Mouse (Mus musculus) forebrain, embryonic 12.5 days (tissue): Measurements from ENCODE around the gene Lamp2. TPM values are rescaled to one million over a fixed set of nuclear protein-coding genes. Genes with fewer than 3 reads are reported as not detected.
"Not testable (repeated sequence)": the region's sequence is repeated elsewhere in the genome, so short reads cannot be mapped to it uniquely, and the experiment has no call there.

Experiments
- ATAC-seq: fragments of 200-750 bp; cut with Nextera tagmentation; 2 replicates; pipeline ENCODE4 v1.8.0; 2017; ENCODE audit warnings: moderate TSS enrichment; ENCODE audit not compliant: low FRiP score
- H3K27ac ChIP-seq: fragments of 300-500 bp; sonication (generic); 2 replicates; pipeline ENCODE4 v1.5.1; 2016; ENCODE audit warnings: mild to moderate bottlenecking
- H3K27me3 ChIP-seq: fragments of 300-500 bp; sonication (generic); 2 replicates; pipeline ENCODE4 v1.6.1; 2016; ENCODE audit warnings: mild to moderate bottlenecking
- H3K36me3 ChIP-seq: fragments of 300-500 bp; sonication (generic); replicated peaks from 2 replicates; pipeline ENCODE4 v1.6.1; 2016; ENCODE audit warnings: mild to moderate bottlenecking
- H3K4me1 ChIP-seq: fragments of 300-500 bp; sonication (generic); 2 replicates; pipeline ENCODE4 v1.6.1; 2016
- H3K4me2 ChIP-seq: fragments of 300-500 bp; sonication (generic); 2 replicates; pipeline ENCODE4 v1.6.1; 2016; ENCODE audit warnings: mild to moderate bottlenecking, moderate library complexity
- H3K4me3 ChIP-seq: fragments of 300-500 bp; sonication (generic); replicated peaks from 2 replicates; pipeline ENCODE4 v1.5.1; 2016; ENCODE audit warnings: mild to moderate bottlenecking
- H3K9ac ChIP-seq: fragments of 300-500 bp; sonication (generic); 2 replicates; pipeline ENCODE4 v1.6.1; 2016; ENCODE audit warnings: mild to moderate bottlenecking
- H3K9me3 ChIP-seq: fragments of 300-500 bp; sonication (generic); 2 replicates; pipeline ENCODE4 v1.6.1; 2016
- WGBS: fragments of 180-500 bp; shearing (Covaris S2); methylation state at CpG from one replicate; pipeline ENCODE4 v1.1.7; 2016; 5-methylcytosine and 5-hydroxymethylcytosine counted together
- polyA plus RNA-seq: library from polyadenylated mRNA; unstranded; fragments of >200 nt; fragmentation: Nextera tagmentation; extraction: Ambion mirVana; gene quantifications from 2 replicates; pipeline ENCODE4 v1.2.1, GENCODE M21; 2016

Lamp2 gene
- 59.9 and 60.4 TPM in 2 replicates for polyA plus RNA-seq

GRCm38 (mm10) chrX:38455890-38456634, at the start of gene Lamp2:
Gene Lamp2, minus strand, starts transcription at chrX:38456454.
- peak within 1 kb of the TSS; percentile 68 for H3K9ac ChIP-seq
- peak; percentile 98 for ATAC-seq
- no peaks in the 10 kb centered on the region for H3K9me3 ChIP-seq
- H3K27ac ChIP-seq, result peak within 1 kb of the TSS; percentile 63
- peak within 1 kb of the TSS; percentile 56 for H3K4me2 ChIP-seq
- H3K36me3 ChIP-seq, result 0 out of 2 replicates have a peak, but pooled peaks cover 2% of the 10 kb centered on the region
- peaks cover 4% of the 10 kb centered on the region; the same call in 1 of the 2 replicates for H3K4me1 ChIP-seq
- H3K4me3 ChIP-seq, result peak within 1 kb of the TSS; percentile 57
- no peaks in the 10 kb centered on the region for H3K27me3 ChIP-seq
- 14% methylated on average over 46 of the region's 47 CpGs for WGBS

- Histone ChIP-seq H3K27me3 (no peaks in the 10 kb centered on the region), H3K9ac (no peak overlapping the region), H3K9me3 (no peaks in the 10 kb centered on the region), H3K4me2 (no peak overlapping the region), H3K27ac (no peak overlapping the region), H3K36me3 (no peaks in the 10 kb centered on the region), H3K4me1 (no peaks in the 10 kb centered on the region), H3K4me3 (no peak overlapping the region)
- WGBS, result 94% methylated on average over 14 of the region's 14 CpGs
- ATAC-seq, result no peak
Observed at GRCm38 (mm10) chrX:38504846-38505245, 48.6 kb upstream of the Lamp2 start.

GRCm38 (mm10) chrX:38502182-38502581, 45.9 kb upstream of the Lamp2 start:
- H3K4me2 ChIP-seq, H3K9me3 ChIP-seq, H3K27me3 ChIP-seq, H3K4me1 ChIP-seq, H3K4me3 ChIP-seq, H3K36me3 ChIP-seq, H3K9ac ChIP-seq, ATAC-seq, H3K27ac ChIP-seq: not testable (repeated sequence)
- WGBS, result 76% methylated on average over 5 of the region's 5 CpGs

- not testable (repeated sequence) for H3K27me3 ChIP-seq, H3K36me3 ChIP-seq, H3K27ac ChIP-seq, H3K4me3 ChIP-seq, H3K4me1 ChIP-seq, H3K9ac ChIP-seq, H3K9me3 ChIP-seq, ATAC-seq
- H3K4me2 ChIP-seq, result peak overlapping the region; percentile 27; the same call in 1 of the 2 replicates
- WGBS, result 31% methylated on average over 20 of the region's 20 CpGs
Observed at GRCm38 (mm10) chrX:38485464-38485863, 29.2 kb upstream of the Lamp2 start.

GRCm38 (mm10) chrX:38478583-38478982, 22.3 kb upstream of the Lamp2 start:
- no peak overlapping the region for H3K4me3 ChIP-seq
- no peaks in the 10 kb centered on the region for H3K9me3 ChIP-seq
- H3K27me3 ChIP-seq, result no peaks in the 10 kb centered on the region
- H3K36me3 ChIP-seq, result no peaks in the 10 kb centered on the region
- 72% methylated on average over 1 of the region's 1 CpGs for WGBS
- H3K4me2 ChIP-seq, result no peak overlapping the region
- no peak for ATAC-seq
- H3K4me1 ChIP-seq, result no peaks in the 10 kb centered on the region
- no peak overlapping the region for H3K27ac ChIP-seq
- no peak overlapping the region for H3K9ac ChIP-seq

- peak; percentile 93 for ATAC-seq
- Histone ChIP-seq H3K4me2 (peak overlapping the region; percentile 47), H3K9me3 (no peaks in the 10 kb centered on the region), H3K4me3 (peak overlapping the region; percentile 49), H3K27ac (peak overlapping the region; percentile 70), H3K4me1 (no peaks in the 10 kb centered on the region), H3K27me3 (no peaks in the 10 kb centered on the region), H3K36me3 (no peaks in the 10 kb centered on the region), H3K9ac (0 out of 2 replicates have a peak overlapping the region, but pooled peaks have one; percentile 38)
- WGBS, result 18% methylated on average over 32 of the region's 32 CpGs
Observed at GRCm38 (mm10) chrX:38473537-38474299, 17.5 kb upstream of the Lamp2 start.

GRCm38 (mm10) chrX:38473164-38473536, 16.9 kb upstream of the Lamp2 start:
- Histone ChIP-seq H3K9ac (no peak overlapping the region), H3K36me3 (no peaks in the 10 kb centered on the region), H3K4me2 (peak overlapping the region; percentile 47; the same call in 1 of the 2 replicates), H3K4me1 (no peaks in the 10 kb centered on the region), H3K27me3 (no peaks in the 10 kb centered on the region), H3K9me3 (no peaks in the 10 kb centered on the region), H3K4me3 (peak overlapping the region; percentile 49), H3K27ac (no peak overlapping the region)
- 14% methylated on average over 10 of the region's 10 CpGs for whole genome bisulfite sequencing
- peak; percentile 51 for ATAC-seq

GRCm38 (mm10) chrX:38466236-38466635, 10.0 kb upstream of the Lamp2 start:
- Histone ChIP-seq H3K27me3 (no peaks in the 10 kb centered on the region), H3K4me2 (no peak overlapping the region), H3K9ac (no peak overlapping the region), H3K9me3 (no peaks in the 10 kb centered on the region), H3K4me1 (no peaks in the 10 kb centered on the region), H3K4me3 (no peak overlapping the region), H3K27ac (no peak overlapping the region), H3K36me3 (no peaks in the 10 kb centered on the region)
- ATAC-seq, result no peak

GRCm38 (mm10) chrX:38463160-38463559, 6.9 kb upstream of the Lamp2 start:
- Histone ChIP-seq H3K27ac (no peak overlapping the region), H3K36me3 (no peaks in the 10 kb centered on the region), H3K4me2 (no peak overlapping the region), H3K4me1 (no peaks in the 10 kb centered on the region), H3K9me3 (no peaks in the 10 kb centered on the region), H3K27me3 (no peaks in the 10 kb centered on the region), H3K9ac (no peak overlapping the region), H3K4me3 (no peak overlapping the region)
- WGBS, result 95% methylated on average over 2 of the region's 2 CpGs
- ATAC-seq, result no peak

GRCm38 (mm10) chrX:38462101-38462500, 5.8 kb upstream of the Lamp2 start:
- no peak for ATAC-seq
- 93% methylated on average over 5 of the region's 5 CpGs for WGBS
- no peaks in the 10 kb centered on the region for H3K4me1 ChIP-seq
- H3K9ac ChIP-seq, result no peak overlapping the region
- no peaks in the 10 kb centered on the region for H3K9me3 ChIP-seq
- H3K36me3 ChIP-seq, result no peaks in the 10 kb centered on the region
- no peak overlapping the region for H3K4me2 ChIP-seq
- no peak overlapping the region for H3K27ac ChIP-seq
- no peaks in the 10 kb centered on the region for H3K27me3 ChIP-seq
- no peak overlapping the region for H3K4me3 ChIP-seq

GRCm38 (mm10) chrX:38460887-38461286, 4.6 kb upstream of the Lamp2 start:
- Histone ChIP-seq H3K4me3 (no peak overlapping the region), H3K27me3 (no peaks in the 10 kb centered on the region), H3K9me3 (no peaks in the 10 kb centered on the region), H3K27ac (no peak overlapping the region), H3K4me1 (no peaks in the 10 kb centered on the region), H3K4me2 (no peak overlapping the region), H3K9ac (no peak overlapping the region), H3K36me3 (no peaks in the 10 kb centered on the region)
- ATAC-seq, result no peak
- 88% methylated on average over 3 of the region's 3 CpGs for WGBS

- ATAC-seq, result no peak
- H3K4me2 ChIP-seq, result no peak overlapping the region
- peaks cover 4% of the 10 kb centered on the region; the same call in 1 of the 2 replicates for H3K4me1 ChIP-seq
- WGBS, result 79% methylated on average over 8 of the region's 8 CpGs
- H3K4me3 ChIP-seq, result no peak overlapping the region
- no peaks in the 10 kb centered on the region for H3K36me3 ChIP-seq
- H3K27ac ChIP-seq, result no peak overlapping the region
- H3K9me3 ChIP-seq, result no peaks in the 10 kb centered on the region
- no peaks in the 10 kb centered on the region for H3K27me3 ChIP-seq
- no peak overlapping the region for H3K9ac ChIP-seq
Observed at GRCm38 (mm10) chrX:38459076-38459475, 2.8 kb upstream of the Lamp2 start.
